In the genomic region with DNA sequence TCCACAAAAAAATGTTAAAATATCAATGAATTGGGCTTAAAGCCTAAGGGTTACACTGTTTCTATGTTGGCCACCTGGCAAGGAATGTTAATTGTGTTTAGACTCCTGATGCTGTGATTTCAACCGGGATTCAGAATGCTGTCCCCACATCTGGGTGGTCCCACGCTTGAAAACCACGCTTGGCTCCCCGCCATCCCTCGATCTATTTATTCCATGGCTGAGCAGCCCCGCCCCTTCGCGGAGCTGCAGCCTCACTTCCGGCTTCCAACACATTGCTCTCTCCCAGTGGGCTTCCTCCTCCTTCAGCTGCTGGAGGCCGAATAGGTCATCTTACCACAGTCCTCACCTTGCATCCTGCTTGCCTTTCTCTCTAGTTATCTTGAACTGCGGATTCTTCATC, we compare ENCODE assay signal across 8 mouse cellular contexts. TPM values are rescaled to one million over a fixed set of nuclear protein-coding genes. Genes with fewer than 3 reads are reported as not detected.
DNase-seq lines count a peak whose midpoint lies in the region; ATAC-seq lines count a peak whose summit lies in the region.

No protein-coding gene starts in this region.

- H3K9ac ChIP-seq in forebrain, embryonic 12.5 days = peak overlapping the region; percentile 61; the same call in 1 of the 2 replicates
- peak overlapping the region; percentile 75 for H3K9ac ChIP-seq in hindbrain, embryonic 13.5 days
- peak overlapping the region; percentile 48 for H3K9ac ChIP-seq in liver, embryonic 15.5 days

- intact Hi-C loops in left cerebral cortex, postnatal 10 days (cut with DNase I) = no loop called here

- peak; percentile 38 to 85 for DNase-seq in left cerebral cortex, postnatal 10 days (ENCODE audit: extremely low spot score in 1 of 2, low spot score in 2 of 2)
- no peak for DNase-seq in left cerebral cortex, adult 9 months (ENCODE audit: low spot score in 2 of 2)
- DNase-seq in neural tube, embryonic 10.5 days (ENCODE audit: extremely low spot score, low spot score) = peak; percentile 76

- no peaks in the 10 kb centered on the region for H3K36me3 ChIP-seq in forebrain, embryonic 12.5 days (replicated peaks)
- no peaks in the 10 kb centered on the region for H3K36me3 ChIP-seq in hindbrain, embryonic 13.5 days
- no peaks in the 10 kb centered on the region for H3K36me3 ChIP-seq in liver, embryonic 15.5 days (replicated peaks)

- no peak overlapping the region for H3K4me3 ChIP-seq in brown adipose tissue, adult 24 weeks (ENCODE audit: insufficient read depth, low read depth, low read length)
- H3K4me3 ChIP-seq in forebrain, embryonic 12.5 days (replicated peaks) = peak overlapping the region; percentile 33; the same call in 1 of the 2 replicates
- peak overlapping the region; percentile 31 for H3K4me3 ChIP-seq in hindbrain, embryonic 13.5 days
- H3K4me3 ChIP-seq in liver, embryonic 15.5 days (replicated peaks) = peak overlapping the region; percentile 44

- no peaks in the 10 kb centered on the region for H3K27me3 ChIP-seq in forebrain, embryonic 12.5 days
- H3K27me3 ChIP-seq in hindbrain, embryonic 13.5 days = no peaks in the 10 kb centered on the region
- H3K27me3 ChIP-seq in liver, embryonic 15.5 days = no peaks in the 10 kb centered on the region

- H3K4me1 ChIP-seq in brown adipose tissue, adult 24 weeks (ENCODE audit: control insufficient read depth, insufficient read depth, insufficient read length, low read length) = peaks cover 4% of the 10 kb centered on the region
- H3K4me1 ChIP-seq in forebrain, embryonic 12.5 days = peaks cover 21% of the 10 kb centered on the region
- peaks cover 22% of the 10 kb centered on the region for H3K4me1 ChIP-seq in hindbrain, embryonic 13.5 days (replicated peaks)
- H3K4me1 ChIP-seq in liver, embryonic 15.5 days (replicated peaks) = peaks cover 21% of the 10 kb centered on the region

- H3K27ac ChIP-seq in brown adipose tissue, adult 24 weeks (replicated peaks; ENCODE audit: low read depth, low read length) = 0 out of 2 replicates have a peak overlapping the region, but pooled peaks have one; percentile 8
- H3K27ac ChIP-seq in forebrain, embryonic 12.5 days = peak overlapping the region; percentile 95
- peak overlapping the region; percentile 96 for H3K27ac ChIP-seq in hindbrain, embryonic 13.5 days
- peak overlapping the region; percentile 70 for H3K27ac ChIP-seq in liver, embryonic 15.5 days (replicated peaks)

- under 1% methylated on average over 11 of the region's 11 CpGs for WGBS in forebrain, embryonic 12.5 days
- 3% methylated on average over 11 of the region's 11 CpGs for WGBS in hindbrain, embryonic 13.5 days
- WGBS in liver, embryonic 15.5 days (ENCODE audit: insufficient replicate concordance) = 5% methylated on average over 11 of the region's 11 CpGs

- peak; percentile 68 for ATAC-seq in forebrain, embryonic 12.5 days (ENCODE audit: low FRiP score)
- peak; percentile 74 for ATAC-seq in hindbrain, embryonic 13.5 days (ENCODE audit: low FRiP score)
- peak; percentile 36 for ATAC-seq in liver, embryonic 15.5 days (ENCODE audit: insufficient read depth)
- no peak for ATAC-seq in activated CD4-positive, CD25-positive, alpha-beta regulatory T cell, adult 4 months

- H3K4me2 ChIP-seq in forebrain, embryonic 12.5 days = peak overlapping the region; percentile 59
- peak overlapping the region; percentile 60 for H3K4me2 ChIP-seq in hindbrain, embryonic 13.5 days
- H3K4me2 ChIP-seq in liver, embryonic 15.5 days = peak overlapping the region; percentile 73

- no peaks in the 10 kb centered on the region for H3K9me3 ChIP-seq in forebrain, embryonic 12.5 days
- no peaks in the 10 kb centered on the region for H3K9me3 ChIP-seq in hindbrain, embryonic 13.5 days
- no peaks in the 10 kb centered on the region for H3K9me3 ChIP-seq in liver, embryonic 15.5 days (replicated peaks)

RNA-seq across cellular contexts. Expression of a gene that starts 8.9 kb away (rescaled TPM):
- total RNA-seq in left cerebral cortex, postnatal 10 days (2021) = under 1 TPM in 1 of 2 experiments, not detected in 1; 0.63 TPM
- polyA plus RNA-seq in brown adipose tissue, adult 24 weeks (2012; ENCODE audit: insufficient read depth, insufficient read length, missing spikeins) = 19.5 and 31.5 TPM in 2 replicates
- not detected in 2 replicates for polyA plus RNA-seq in forebrain, embryonic 12.5 days (2016; fragmentation: Nextera tagmentation; extraction: Ambion mirVana)
- not detected in 2 replicates for polyA plus RNA-seq in hindbrain, embryonic 13.5 days (2015; fragmentation: Nextera tagmentation; extraction: Ambion mirVana)
- not detected in 2 replicates for polyA plus RNA-seq in liver, embryonic 15.5 days (2015; fragmentation: Nextera tagmentation; extraction: Ambion mirVana)
- not detected for polyA plus RNA-seq in activated CD4-positive, CD25-positive, alpha-beta regulatory T cell, adult 4 months (2017; shearing (Covaris generic))

RNA-seq across cellular contexts. Expression of a gene that starts 19.3 kb away (rescaled TPM):
- total RNA-seq in left cerebral cortex, postnatal 10 days (2021) = 100 to 1,000 TPM; 104 to 119 TPM
- 28.4 and 29.3 TPM in 2 replicates for polyA plus RNA-seq in brown adipose tissue, adult 24 weeks (2012; ENCODE audit: insufficient read depth, insufficient read length, missing spikeins)
- 68.9 and 76.0 TPM in 2 replicates for polyA plus RNA-seq in forebrain, embryonic 12.5 days (2016; fragmentation: Nextera tagmentation; extraction: Ambion mirVana)
- polyA plus RNA-seq in hindbrain, embryonic 13.5 days (2015; fragmentation: Nextera tagmentation; extraction: Ambion mirVana) = 56.5 and 59.5 TPM in 2 replicates
- 10.2 and 14.8 TPM in 2 replicates for polyA plus RNA-seq in liver, embryonic 15.5 days (2015; fragmentation: Nextera tagmentation; extraction: Ambion mirVana)
- 10 to 100 TPM; 15.4 to 21.1 TPM for polyA plus RNA-seq in activated CD4-positive, CD25-positive, alpha-beta regulatory T cell, adult 4 months (2017; shearing (Covaris generic))

RNA-seq across cellular contexts. Expression of a gene that starts 31.3 kb away (rescaled TPM):
- total RNA-seq in left cerebral cortex, postnatal 10 days (2021) = not detected
- not detected in 2 replicates for polyA plus RNA-seq in brown adipose tissue, adult 24 weeks (2012; ENCODE audit: insufficient read depth, insufficient read length, missing spikeins)
- 0.55 and 0.69 TPM in 2 replicates for polyA plus RNA-seq in forebrain, embryonic 12.5 days (2016; fragmentation: Nextera tagmentation; extraction: Ambion mirVana)
- polyA plus RNA-seq in hindbrain, embryonic 13.5 days (2015; fragmentation: Nextera tagmentation; extraction: Ambion mirVana) = 0.69 TPM in 1 of 2 replicates, not detected in the other
- 0.20 TPM in 1 of 2 replicates, not detected in the other for polyA plus RNA-seq in liver, embryonic 15.5 days (2015; fragmentation: Nextera tagmentation; extraction: Ambion mirVana)
- under 1 TPM in 1 of 2 experiments, not detected in 1; 0.74 TPM for polyA plus RNA-seq in activated CD4-positive, CD25-positive, alpha-beta regulatory T cell, adult 4 months (2017; shearing (Covaris generic))

RNA-seq across cellular contexts. Expression of a gene that starts 39.1 kb away (rescaled TPM):
- total RNA-seq in left cerebral cortex, postnatal 10 days (2021) = 1 to 10 TPM; 6.1 to 7.7 TPM
- 17.7 and 20.2 TPM in 2 replicates for polyA plus RNA-seq in brown adipose tissue, adult 24 weeks (2012; ENCODE audit: insufficient read depth, insufficient read length, missing spikeins)
- 14.3 and 14.7 TPM in 2 replicates for polyA plus RNA-seq in forebrain, embryonic 12.5 days (2016; fragmentation: Nextera tagmentation; extraction: Ambion mirVana)
- 9.2 and 10.3 TPM in 2 replicates for polyA plus RNA-seq in hindbrain, embryonic 13.5 days (2015; fragmentation: Nextera tagmentation; extraction: Ambion mirVana)
- polyA plus RNA-seq in liver, embryonic 15.5 days (2015; fragmentation: Nextera tagmentation; extraction: Ambion mirVana) = 5.1 and 5.3 TPM in 2 replicates
- 1 to 10 TPM; 8.1 to 8.6 TPM for polyA plus RNA-seq in activated CD4-positive, CD25-positive, alpha-beta regulatory T cell, adult 4 months (2017; shearing (Covaris generic))

RNA-seq across cellular contexts. Expression of a gene that starts 39.2 kb away (rescaled TPM):
- total RNA-seq in left cerebral cortex, postnatal 10 days (2021) = 10 to 100 TPM; 36.1 to 37.6 TPM
- 40.2 and 40.9 TPM in 2 replicates for polyA plus RNA-seq in brown adipose tissue, adult 24 weeks (2012; ENCODE audit: insufficient read depth, insufficient read length, missing spikeins)
- polyA plus RNA-seq in forebrain, embryonic 12.5 days (2016; fragmentation: Nextera tagmentation; extraction: Ambion mirVana) = 48.9 and 53.6 TPM in 2 replicates
- polyA plus RNA-seq in hindbrain, embryonic 13.5 days (2015; fragmentation: Nextera tagmentation; extraction: Ambion mirVana) = 42.4 and 45.1 TPM in 2 replicates
- 10.3 and 11.9 TPM in 2 replicates for polyA plus RNA-seq in liver, embryonic 15.5 days (2015; fragmentation: Nextera tagmentation; extraction: Ambion mirVana)
- polyA plus RNA-seq in activated CD4-positive, CD25-positive, alpha-beta regulatory T cell, adult 4 months (2017; shearing (Covaris generic)) = 10 to 100 TPM; 26.0 to 30.0 TPM

Comparison
In these comparisons a context has a peak if more than half of its experiments do, and no peak if none do; other contexts are left out.
1. DNase-seq: peak in left cerebral cortex, postnatal 10 days (2 of 2) and neural tube, embryonic 10.5 days (single experiment); none in left cerebral cortex, adult 9 months (0 of 2).
2. H3K27ac ChIP-seq: peak in every context shown above with its lines; median percentile 96 in hindbrain, embryonic 13.5 days; 95 in forebrain, embryonic 12.5 days; 70 in liver, embryonic 15.5 days; 8 in brown adipose tissue, adult 24 weeks.
3. RNA of a gene that starts 8.9 kb away (polyA plus RNA-seq): 19.5 to 31.5 TPM in brown adipose tissue, adult 24 weeks; not detected in activated CD4-positive, CD25-positive, alpha-beta regulatory T cell, adult 4 months, not detected in hindbrain, embryonic 13.5 days, not detected in liver, embryonic 15.5 days and not detected in forebrain, embryonic 12.5 days; every median in the first group is over 10 times any median in the second.
4. Peak in every context shown above with its lines, with median percentiles within 50 percentile points of each other: H3K4me2 ChIP-seq and H3K9ac ChIP-seq.